Comparison of ENCODE assay signal across 7 mouse cellular contexts in genomic region chr5:31295606-31296141, GRCm38 (mm10). TPM values are rescaled to one million over a fixed set of nuclear protein-coding genes. Genes with fewer than 3 reads are reported as not detected.
DNase-seq lines count a peak whose midpoint lies in the region; ATAC-seq and TF ChIP-seq lines count a peak whose summit lies in the region.

TSS of gene Fndc4 (minus strand) at chr5:31296080.

- under 1% methylated on average over 46 of the region's 46 CpGs for WGBS in embryonic facial prominence, embryonic 11.5 days
- WGBS in stomach, embryonic 15.5 days, result under 1% methylated on average over 37 of the region's 46 CpGs

- no peaks in the 10 kb centered on the region for H3K36me3 ChIP-seq in ES-Bruce4 (ENCODE audit: control insufficient read depth, insufficient read depth, low read length, poor library complexity, severe bottlenecking)
- no peaks in the 10 kb centered on the region for H3K36me3 ChIP-seq in embryonic facial prominence, embryonic 11.5 days (replicated peaks; ENCODE audit: control insufficient read depth, insufficient read depth, low read depth, low read length)
- H3K36me3 ChIP-seq in stomach, embryonic 15.5 days, result no peaks in the 10 kb centered on the region

- TF ChIP-seq CTCF in ES-Bruce4 (IDR thresholded peaks at IDR 0.05; ENCODE audit: low read depth, low read length), result no peak

- DNase-seq in adrenal gland, adult 2 months, result peak; percentile 48
- DNase-seq in embryonic facial prominence, embryonic 11.5 days (ENCODE audit: low spot score), result peak; percentile 79
- DNase-seq in heart, postnatal 36 days, result peak; percentile 23 to 36
- DNase-seq in layer of hippocampus, postnatal 25 days (ENCODE audit: extremely low spot score in 1 of 2, low spot score in 1 of 2), result peak; percentile 48 to 61
- peak; percentile 38 to 54 for DNase-seq in lung, postnatal 4 days

- H3K4me3 ChIP-seq in ES-Bruce4 (ENCODE audit: low read depth, low read length), result peak within 1 kb of the TSS; percentile 74
- peak within 1 kb of the TSS; percentile 87 for H3K4me3 ChIP-seq in embryonic facial prominence, embryonic 11.5 days (ENCODE audit: low read depth, low read length)
- H3K4me3 ChIP-seq in stomach, embryonic 15.5 days (replicated peaks), result peak within 1 kb of the TSS; percentile 77

- no peak within 1 kb of the TSS for H3K27ac ChIP-seq in ES-Bruce4 (ENCODE audit: insufficient read depth, low read length)
- no peak within 1 kb of the TSS; the same call in 1 of the 2 replicates for H3K27ac ChIP-seq in embryonic facial prominence, embryonic 11.5 days (replicated peaks; ENCODE audit: low read depth, low read length)
- peak within 1 kb of the TSS; percentile 23; the same call in 1 of the 2 replicates for H3K27ac ChIP-seq in stomach, embryonic 15.5 days

- TF ChIP-seq POLR2A in ES-Bruce4 (IDR thresholded peaks at IDR 0.05; ENCODE audit: insufficient read depth, low read length), result no peak

- TF ChIP-seq EP300 in ES-Bruce4 (IDR thresholded peaks at IDR 0.05; ENCODE audit: insufficient read depth, low read depth, low read length), result no peak

- no peaks in the 10 kb centered on the region for H3K4me1 ChIP-seq in ES-Bruce4 (ENCODE audit: control insufficient read depth, insufficient read depth, low read length)
- H3K4me1 ChIP-seq in embryonic facial prominence, embryonic 11.5 days (ENCODE audit: control insufficient read depth, insufficient read depth, low read length), result no peaks in the 10 kb centered on the region
- H3K4me1 ChIP-seq in stomach, embryonic 15.5 days, result peaks cover 6% of the 10 kb centered on the region; the same call in 1 of the 2 replicates

- ATAC-seq in embryonic facial prominence, embryonic 11.5 days (replicated peaks; ENCODE audit: insufficient number of reproducible peaks, low FRiP score, low TSS enrichment, low read depth), result peak; percentile 73
- ATAC-seq in stomach, embryonic 15.5 days (ENCODE audit: insufficient read depth, low FRiP score, low read depth), result peak; percentile 33; the same call in 1 of the 2 replicates

- intact Hi-C loops in heart, postnatal 36 days (cut with DNase I), result loop anchor here (10.0 kb wide), 1 partner anchor 241 kb away; the partner anchor contains the start of gene Cad

- peak within 1 kb of the TSS; percentile 95 for H3K4me2 ChIP-seq in embryonic facial prominence, embryonic 11.5 days (ENCODE audit: low read depth, low read length)
- peak within 1 kb of the TSS; percentile 87 for H3K4me2 ChIP-seq in stomach, embryonic 15.5 days

- H3K27me3 ChIP-seq in ES-Bruce4 (ENCODE audit: control insufficient read depth, insufficient read depth, low read length, poor library complexity, severe bottlenecking), result no peaks in the 10 kb centered on the region
- H3K27me3 ChIP-seq in embryonic facial prominence, embryonic 11.5 days (ENCODE audit: control insufficient read depth, insufficient read depth, low read length), result no peaks in the 10 kb centered on the region
- H3K27me3 ChIP-seq in stomach, embryonic 15.5 days (replicated peaks), result no peaks in the 10 kb centered on the region

- H3K9ac ChIP-seq in ES-Bruce4 (ENCODE audit: low read depth, poor library complexity, severe bottlenecking), result peak within 1 kb of the TSS; percentile 94
- peak within 1 kb of the TSS; percentile 94 for H3K9ac ChIP-seq in embryonic facial prominence, embryonic 11.5 days (replicated peaks; ENCODE audit: low read length)
- peak within 1 kb of the TSS; percentile 70 for H3K9ac ChIP-seq in stomach, embryonic 15.5 days

- no peaks in the 10 kb centered on the region for H3K9me3 ChIP-seq in ES-Bruce4 (replicated peaks; ENCODE audit: control insufficient read depth, insufficient read depth, low read length, poor library complexity, severe bottlenecking)
- no peaks in the 10 kb centered on the region for H3K9me3 ChIP-seq in embryonic facial prominence, embryonic 11.5 days (replicated peaks; ENCODE audit: control insufficient read depth, low read length)
- H3K9me3 ChIP-seq in stomach, embryonic 15.5 days, result no peaks in the 10 kb centered on the region

RNA-seq across cellular contexts. Expression of gene Fndc4, which starts in this region (rescaled TPM):
- 19.9 and 23.4 TPM in 2 replicates for polyA plus RNA-seq in ES-Bruce4 (2011; ENCODE audit: insufficient read depth, insufficient read length, low read depth, missing spikeins)
- 10 to 100 TPM; 11.1 to 20.8 TPM for total RNA-seq in adrenal gland, adult 2 months (2021)
- polyA plus RNA-seq in adrenal gland, adult 2 months (2012; rRNA removed), result 25.0 and 28.6 TPM in 2 replicates
- 58.2 and 67.5 TPM in 2 replicates for polyA plus RNA-seq in embryonic facial prominence, embryonic 11.5 days (2014; fragmentation: Nextera tagmentation; extraction: Ambion mirVana)
- total RNA-seq in heart, postnatal 36 days (2021), result 1 to 10 TPM; 1.6 to 3.7 TPM
- total RNA-seq in layer of hippocampus, postnatal 25 days (2021), result 100 to 1,000 TPM; 172 to 175 TPM
- 38.3 and 38.6 TPM in 2 replicates for polyA plus RNA-seq in stomach, embryonic 15.5 days (2015; fragmentation: Nextera tagmentation; extraction: Ambion mirVana)

Comparison
In these comparisons a context has a peak if more than half of its experiments do, and no peak if none do; other contexts are left out.
1. RNA of gene Fndc4 (total RNA-seq): 172 to 175 TPM in layer of hippocampus, postnatal 25 days; 11.1 to 20.8 TPM in adrenal gland, adult 2 months and 1.6 to 3.7 TPM in heart, postnatal 36 days; every median in the first group is over 4 times any median in the second.
2. Peak in every context shown above with its lines, with median percentiles within 50 percentile points of each other: H3K4me3 ChIP-seq, H3K9ac ChIP-seq and DNase-seq.